Mouse (Mus musculus) effector memory CD4-positive, alpha-beta T cell, adult 5 months (primary cell): ENCODE data around the gene Vmn1r202. TPM values are rescaled to one million over a fixed set of nuclear protein-coding genes. Genes with fewer than 3 reads are reported as not detected.

Experiments
- polyA plus RNA-seq: library from polyadenylated mRNA; unstranded; fragments of 100-300 nt; shearing (Covaris generic); gene quantifications from one replicate; pipeline ENCODE4 v1.2.1, GENCODE M21; 2017

Vmn1r202 gene
- 0.11 TPM for polyA plus RNA-seq

DNA sequence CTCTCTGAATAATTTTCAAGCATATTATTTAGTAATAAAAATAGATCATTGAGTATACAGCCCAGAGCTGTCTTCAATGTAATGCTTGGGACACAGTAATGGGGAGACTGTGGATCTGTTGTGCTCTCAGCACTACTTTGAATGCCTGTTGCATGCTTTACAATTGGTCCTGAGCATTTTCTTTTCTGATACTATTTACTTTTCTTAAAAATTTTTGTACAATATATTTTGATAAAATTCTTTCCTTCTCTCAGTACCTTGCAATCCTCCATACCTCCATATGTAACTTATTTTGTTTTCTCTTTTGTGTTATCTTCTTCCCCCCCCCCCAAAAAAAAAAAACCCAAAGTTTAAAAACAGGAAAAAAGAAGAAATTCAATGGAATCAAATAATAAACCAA, at the start of gene Vmn1r202:
Vmn1r202 (minus strand) TSS at position 101 of the 400 bp plus-strand sequence.

DNA sequence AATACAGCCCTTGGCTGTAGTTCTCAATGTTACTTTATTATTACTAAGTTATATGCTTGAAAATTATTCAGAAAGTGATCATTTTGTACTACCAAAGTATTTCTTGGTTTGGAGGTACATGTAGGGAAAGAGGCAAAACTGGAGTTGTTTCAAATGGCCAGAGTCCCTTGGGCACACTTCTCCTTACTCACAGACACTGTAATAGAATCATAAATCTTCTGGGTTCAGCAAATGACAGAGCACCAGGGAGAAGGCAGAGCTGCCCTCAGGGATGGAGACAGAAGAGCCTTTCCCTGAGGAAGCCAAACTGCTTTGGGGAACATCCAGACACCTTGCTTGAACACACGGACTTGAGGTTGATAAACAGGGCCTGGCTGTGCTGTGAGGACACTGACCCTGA, 47.7 kb upstream of the Vmn1r202 start, which contains the start of gene Vmn1r204:
Vmn1r204 (plus strand) TSS at position 301 of the 400 bp plus-strand sequence.

DNA sequence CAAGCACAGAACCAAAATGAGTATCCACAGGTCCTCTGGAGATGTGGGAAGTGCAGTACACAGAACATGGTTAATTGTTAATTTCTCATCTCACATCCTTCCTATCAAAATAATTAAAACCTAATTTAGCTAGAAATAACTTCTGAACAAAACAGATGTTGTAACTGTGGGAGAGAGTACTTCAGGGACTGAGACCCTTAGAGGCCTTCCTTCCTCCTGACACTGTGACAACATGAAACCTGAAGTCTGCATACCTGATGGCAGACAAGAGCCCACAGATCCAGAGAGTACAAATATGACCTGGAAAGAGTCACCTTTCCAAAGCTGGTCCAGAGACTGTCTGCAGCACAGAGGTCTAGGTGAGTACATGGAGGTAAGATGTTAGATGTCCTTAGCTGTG, 12.6 kb upstream of the Vmn1r202 start, which contains the start of gene Vmn1r203:
Vmn1r203 (plus strand) TSS at position 301 of the 400 bp plus-strand sequence.

DNA sequence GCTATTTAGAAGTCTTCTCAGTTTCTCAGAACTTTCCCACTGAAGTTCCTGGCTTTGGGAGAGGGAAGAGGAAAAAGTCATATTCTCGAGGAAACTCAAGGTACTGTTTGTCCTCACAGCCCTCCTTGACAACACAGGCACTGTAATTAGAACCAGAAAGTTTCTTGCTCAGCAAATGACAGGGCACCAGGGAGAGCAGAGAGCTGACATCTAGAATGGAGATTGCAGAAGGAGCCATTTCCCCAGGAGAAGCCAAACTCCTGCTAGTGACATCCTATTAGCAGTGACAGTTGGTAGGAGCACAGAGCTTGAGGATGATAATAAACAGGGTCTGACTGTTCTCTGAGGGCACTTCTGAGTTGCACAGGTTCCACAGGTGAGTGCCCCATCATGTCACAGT, 33.6 kb downstream of the Vmn1r202 start, which contains the start of gene Vmn1r201:
Vmn1r201 (plus strand) TSS at position 301 of the 400 bp plus-strand sequence.

Other genes with a start within 250 kb of the Vmn1r202 start
- not detected for gene Vmn1r195, start 234.9 kb downstream of the Vmn1r202 start, polyA plus RNA-seq
- not detected for gene Vmn1r196, start 215.5 kb downstream of the Vmn1r202 start, polyA plus RNA-seq
- not detected for gene Vmn1r197, start 180.8 kb downstream of the Vmn1r202 start, polyA plus RNA-seq
- 0.14 TPM for gene Vmn1r198, start 155.0 kb downstream of the Vmn1r202 start, polyA plus RNA-seq
- not detected for gene Vmn1r199, start 125.6 kb downstream of the Vmn1r202 start, polyA plus RNA-seq
- gene Vmn1r200, start 115.0 kb downstream of the Vmn1r202 start, polyA plus RNA-seq = 0.10 TPM
- gene Vmn1r201, start 33.5 kb downstream of the Vmn1r202 start, polyA plus RNA-seq = not detected
- 0.17 TPM for gene Vmn1r203, start 12.7 kb upstream of the Vmn1r202 start, polyA plus RNA-seq
- gene Vmn1r204, start 47.8 kb upstream of the Vmn1r202 start, polyA plus RNA-seq = not detected
- gene Vmn1r205, start 87.6 kb upstream of the Vmn1r202 start, polyA plus RNA-seq = not detected
- not detected for gene Vmn1r206, start 118.9 kb upstream of the Vmn1r202 start, polyA plus RNA-seq
- gene Vmn1r207-ps, start 224.2 kb upstream of the Vmn1r202 start, polyA plus RNA-seq = not detected